Comparison of ENCODE assay signal across 29 mouse cellular contexts in the genomic region with DNA sequence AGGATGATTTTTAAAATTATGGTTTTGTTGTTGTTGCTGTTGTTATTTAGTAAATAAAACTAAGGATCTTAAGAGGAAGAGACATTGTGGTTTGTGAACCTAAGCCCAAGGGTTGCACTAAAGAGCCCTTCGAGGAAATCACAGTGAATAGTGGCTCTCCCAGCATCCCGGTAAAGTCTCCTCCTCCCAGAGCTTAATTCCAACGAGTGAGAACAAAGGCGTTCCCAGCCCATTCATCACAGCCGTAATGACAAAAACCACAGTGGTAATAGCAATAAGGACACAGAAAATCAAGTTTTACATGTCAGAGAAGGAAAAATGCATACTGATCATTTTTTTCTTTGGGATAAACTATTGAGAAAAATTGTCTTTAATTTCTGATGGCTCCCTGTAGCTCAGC. TPM values are rescaled to one million over a fixed set of nuclear protein-coding genes. Genes with fewer than 3 reads are reported as not detected.
DNase-seq lines count a peak whose midpoint lies in the region; ATAC-seq lines count a peak whose summit lies in the region.
"Had no signal": no experiment of that assay in that cellular context is flagged by ENCODE, and none has a peak within 500 bp of the region (broad histone marks: within the 10 kb centered on the region; RNA-seq: fewer than 3 reads in every experiment).

No protein-coding gene starts in this region.

- H3K36me3 ChIP-seq in heart, embryonic 13.5 days: 0 out of 2 replicates have a peak, but pooled peaks cover 3% of the 10 kb centered on the region
- H3K36me3 ChIP-seq in heart, embryonic 11.5 days (ENCODE audit: control insufficient read depth, insufficient read depth, low read length): no peaks in the 10 kb centered on the region
- H3K36me3 ChIP-seq in lung, embryonic 15.5 days: no peaks in the 10 kb centered on the region
- no peaks in the 10 kb centered on the region for H3K36me3 ChIP-seq in limb, embryonic 11.5 days (ENCODE audit: control insufficient read depth, insufficient read depth, low read length)
- H3K36me3 ChIP-seq: embryonic facial prominence, embryonic 12.5 days; G1E; heart, embryonic 12.5 days; hindbrain, embryonic 10.5 days; hindbrain, embryonic 15.5 days; kidney, embryonic 15.5 days; neural tube, embryonic 12.5 days had no signal

- DNase-seq in embryo, embryonic 10.5 days (ENCODE audit: low spot score): peak; percentile 51
- no peak for DNase-seq in embryo, embryonic 11 days
- no peak for DNase-seq in lung, postnatal 36 days
- peak; percentile 15 for DNase-seq in limb, embryonic 11.5 days (ENCODE audit: low spot score)
- DNase-seq: adrenal gland, postnatal 10 days; cerebellum, adult 11-12 months; cerebellum, postnatal 10 days; gastrocnemius, postnatal 25 days; heart, adult 18-20 months; heart, postnatal 10 days; kidney, adult 11 months; layer of hippocampus, postnatal 36 days; left cerebral cortex, postnatal 4 days; liver; thymus, postnatal 4 days had no signal

- H3K4me1 ChIP-seq in heart, embryonic 13.5 days: peaks cover 15% of the 10 kb centered on the region
- H3K4me1 ChIP-seq in heart, embryonic 11.5 days (ENCODE audit: control insufficient read depth, insufficient read depth, low read length): 0 out of 2 replicates have a peak, but pooled peaks cover 2% of the 10 kb centered on the region
- peaks cover 10% of the 10 kb centered on the region for H3K4me1 ChIP-seq in lung, embryonic 15.5 days
- no peaks in the 10 kb centered on the region for H3K4me1 ChIP-seq in limb, embryonic 11.5 days (ENCODE audit: control insufficient read depth, insufficient read depth, low read length)
- H3K4me1 ChIP-seq: embryonic facial prominence, embryonic 12.5 days; hindbrain, embryonic 10.5 days; hindbrain, embryonic 15.5 days; kidney, embryonic 15.5 days; neural tube, embryonic 12.5 days had no signal

- ATAC-seq in heart, embryonic 13.5 days (ENCODE audit: extremely low read depth, insufficient number of reproducible peaks, low FRiP score, low TSS enrichment): no peak
- ATAC-seq in heart, embryonic 11.5 days (replicated peaks; ENCODE audit: insufficient number of reproducible peaks, low FRiP score, low TSS enrichment): no peak
- no peak for ATAC-seq in lung, embryonic 15.5 days (ENCODE audit: borderline replicate concordance, extremely low read depth, low FRiP score, low TSS enrichment)
- ATAC-seq in limb, embryonic 11.5 days (ENCODE audit: insufficient number of reproducible peaks, low FRiP score, low TSS enrichment, low read depth): no peak
- ATAC-seq: inflammation-experienced regulatory T-cells, adult 6 months; midbrain, embryonic 16.5 days; Patski had no signal

- no peak overlapping the region for H3K9ac ChIP-seq in heart, embryonic 13.5 days
- H3K9ac ChIP-seq in heart, embryonic 11.5 days (ENCODE audit: low read depth, low read length): no peak overlapping the region
- no peak overlapping the region for H3K9ac ChIP-seq in lung, embryonic 15.5 days
- H3K9ac ChIP-seq in limb, embryonic 11.5 days (ENCODE audit: low read length): no peak overlapping the region
- H3K9ac ChIP-seq: embryonic facial prominence, embryonic 12.5 days; heart, embryonic 12.5 days; hindbrain, embryonic 15.5 days; kidney, embryonic 15.5 days; neural tube, embryonic 12.5 days had no signal

- H3K27me3 ChIP-seq in heart, embryonic 13.5 days (replicated peaks): no peaks in the 10 kb centered on the region
- H3K27me3 ChIP-seq in heart, embryonic 11.5 days (ENCODE audit: control insufficient read depth, insufficient read depth, low read length): no peaks in the 10 kb centered on the region
- H3K27me3 ChIP-seq in lung, embryonic 15.5 days: no peaks in the 10 kb centered on the region
- no peaks in the 10 kb centered on the region for H3K27me3 ChIP-seq in limb, embryonic 11.5 days (ENCODE audit: control insufficient read depth, insufficient read depth, low read length)
- H3K27me3 ChIP-seq: heart, embryonic 12.5 days; kidney, embryonic 15.5 days; neural tube, embryonic 12.5 days; Patski had no signal

- H3K27ac ChIP-seq in heart, embryonic 13.5 days (replicated peaks): peak overlapping the region; percentile 20; the same call in 1 of the 2 replicates
- H3K27ac ChIP-seq in heart, embryonic 11.5 days (ENCODE audit: low read depth, low read length): no peak overlapping the region
- 0 out of 2 replicates have a peak overlapping the region, but pooled peaks have one; percentile 10 for H3K27ac ChIP-seq in lung, embryonic 15.5 days
- H3K27ac ChIP-seq in limb, embryonic 11.5 days (replicated peaks; ENCODE audit: low read depth, low read length): no peak overlapping the region
- H3K27ac ChIP-seq: embryonic facial prominence, embryonic 12.5 days; hindbrain, embryonic 10.5 days; hindbrain, embryonic 15.5 days; kidney, embryonic 15.5 days; neural tube, embryonic 12.5 days had no signal

- no peak overlapping the region for H3K4me3 ChIP-seq in heart, embryonic 13.5 days
- H3K4me3 ChIP-seq in heart, embryonic 11.5 days (ENCODE audit: low read depth, low read length): no peak overlapping the region
- no peak overlapping the region for H3K4me3 ChIP-seq in lung, embryonic 15.5 days
- H3K4me3 ChIP-seq in limb, embryonic 11.5 days (ENCODE audit: low read depth, low read length): no peak overlapping the region
- H3K4me3 ChIP-seq: embryonic facial prominence, embryonic 12.5 days; heart, embryonic 12.5 days; hindbrain, embryonic 10.5 days; hindbrain, embryonic 15.5 days; kidney, embryonic 15.5 days; neural tube, embryonic 12.5 days had no signal

- H3K9me3 ChIP-seq in heart, embryonic 13.5 days: no peaks in the 10 kb centered on the region
- H3K9me3 ChIP-seq in heart, embryonic 11.5 days (replicated peaks; ENCODE audit: control insufficient read depth, low read length): no peaks in the 10 kb centered on the region; the same call in 1 of the 2 replicates
- H3K9me3 ChIP-seq in lung, embryonic 15.5 days: no peaks in the 10 kb centered on the region
- H3K9me3 ChIP-seq in limb, embryonic 11.5 days (ENCODE audit: control insufficient read depth, low read length): no peaks in the 10 kb centered on the region
- H3K9me3 ChIP-seq: embryonic facial prominence, embryonic 12.5 days; G1E; hindbrain, embryonic 10.5 days; hindbrain, embryonic 15.5 days; kidney, embryonic 15.5 days; neural tube, embryonic 12.5 days had no signal

- no peak overlapping the region for H3K4me2 ChIP-seq in heart, embryonic 13.5 days
- H3K4me2 ChIP-seq in heart, embryonic 11.5 days: no peak overlapping the region
- no peak overlapping the region for H3K4me2 ChIP-seq in lung, embryonic 15.5 days
- H3K4me2 ChIP-seq in limb, embryonic 11.5 days (ENCODE audit: low read depth, severe bottlenecking): no peak overlapping the region
- H3K4me2 ChIP-seq: embryonic facial prominence, embryonic 12.5 days; heart, embryonic 12.5 days; hindbrain, embryonic 15.5 days; kidney, embryonic 15.5 days; midbrain, embryonic 11.5 days; neural tube, embryonic 12.5 days had no signal

- 46% methylated on average over 5 of the region's 5 CpGs for WGBS in heart, embryonic 13.5 days
- WGBS in heart, embryonic 11.5 days (ENCODE audit: insufficient replicate concordance): 49% methylated on average over 5 of the region's 5 CpGs
- 25% methylated on average over 5 of the region's 5 CpGs for WGBS in lung, embryonic 15.5 days
- WGBS in limb, embryonic 11.5 days: 28% methylated on average over 5 of the region's 5 CpGs

RNA-seq across cellular contexts. Expression of a gene that starts 56.3 kb away (rescaled TPM):
- 0.36 and 0.71 TPM in 2 replicates for polyA plus RNA-seq in heart, embryonic 13.5 days (2015; fragmentation: Nextera tagmentation; extraction: Ambion mirVana)
- 0.39 and 0.49 TPM in 2 replicates for polyA plus RNA-seq in heart, embryonic 11.5 days (2014; fragmentation: Nextera tagmentation; extraction: Ambion mirVana)
- 0.45 and 0.61 TPM in 2 replicates for polyA plus RNA-seq in lung, embryonic 15.5 days (2015; fragmentation: Nextera tagmentation; extraction: Ambion mirVana)
- polyA plus RNA-seq in limb, embryonic 11.5 days (2014; fragmentation: Nextera tagmentation; extraction: Ambion mirVana): 0.33 and 0.38 TPM in 2 replicates
- polyA plus RNA-seq: G1E, Patski had no signal

Comparison
In these comparisons a context has a peak if more than half of its experiments do, and no peak if none do; other contexts are left out.
1. DNase-seq: peak in embryo, embryonic 10.5 days (single experiment) and limb, embryonic 11.5 days (single experiment); none in embryo, embryonic 11 days (single experiment) and lung, postnatal 36 days (single experiment).
2. H3K27ac ChIP-seq: peak in heart, embryonic 13.5 days (single experiment) and lung, embryonic 15.5 days (single experiment); none in heart, embryonic 11.5 days (single experiment) and limb, embryonic 11.5 days (single experiment).